Mouse (Mus musculus) hindbrain, embryonic 15.5 days (tissue): ENCODE results near the gene Mrs2. TPM values are rescaled to one million over a fixed set of nuclear protein-coding genes. Genes with fewer than 3 reads are reported as not detected.
A peak's percentile ranks its signal among the peaks of the same experiment; 100 is the strongest.

Experiments
- ATAC-seq: fragments of 200-750 bp; cut with Nextera tagmentation; 2 replicates; pipeline ENCODE4 v1.8.0; 2017; ENCODE audit warnings: low read depth, moderate number of reproducible peaks, moderate TSS enrichment; ENCODE audit not compliant: low FRiP score
- H3K27ac ChIP-seq: fragments of 300-500 bp; sonication (generic); replicated peaks from 2 replicates; pipeline ENCODE4 v1.5.1; 2015; ENCODE audit warnings: mild to moderate bottlenecking, inconsistent platforms
- H3K27me3 ChIP-seq: fragments of 300-500 bp; sonication (generic); 2 replicates; pipeline ENCODE4 v1.6.1; 2015; ENCODE audit warnings: control low read depth, inconsistent platforms
- H3K36me3 ChIP-seq: fragments of 300-500 bp; sonication (generic); 2 replicates; pipeline ENCODE4 v1.6.1; 2015; ENCODE audit warnings: control low read depth, inconsistent platforms
- H3K4me1 ChIP-seq: fragments of 300-500 bp; sonication (generic); replicated peaks from 2 replicates; pipeline ENCODE4 v1.6.1; 2015; ENCODE audit warnings: control low read depth, inconsistent platforms
- H3K4me2 ChIP-seq: fragments of 300-500 bp; sonication (generic); 2 replicates; pipeline ENCODE4 v1.6.1; 2015; ENCODE audit warnings: moderate library complexity, mild to moderate bottlenecking, inconsistent platforms
- H3K4me3 ChIP-seq: fragments of 300-500 bp; sonication (generic); 2 replicates; pipeline ENCODE4 v1.5.1; 2015; ENCODE audit warnings: mild to moderate bottlenecking, inconsistent platforms
- H3K9ac ChIP-seq: fragments of 300-500 bp; sonication (generic); 2 replicates; pipeline ENCODE4 v1.6.1; 2015; ENCODE audit warnings: inconsistent platforms
- H3K9me3 ChIP-seq: fragments of 300-500 bp; sonication (generic); 2 replicates; pipeline ENCODE4 v1.6.1; 2016; ENCODE audit warnings: control low read depth, inconsistent platforms
- WGBS: fragments of 180-500 bp; shearing (Covaris S2); methylation state at CpG from one replicate; pipeline ENCODE4 v1.1.7; 2015; 5-methylcytosine and 5-hydroxymethylcytosine counted together
- polyA plus RNA-seq: library from polyadenylated mRNA; unstranded; fragments of >200 nt; fragmentation: Nextera tagmentation; extraction: Ambion mirVana; gene quantifications from 2 replicates; pipeline ENCODE4 v1.2.1, GENCODE M21; 2015

Mrs2 gene
- polyA plus RNA-seq: 16.2 and 17.3 TPM in 2 replicates

DNA sequence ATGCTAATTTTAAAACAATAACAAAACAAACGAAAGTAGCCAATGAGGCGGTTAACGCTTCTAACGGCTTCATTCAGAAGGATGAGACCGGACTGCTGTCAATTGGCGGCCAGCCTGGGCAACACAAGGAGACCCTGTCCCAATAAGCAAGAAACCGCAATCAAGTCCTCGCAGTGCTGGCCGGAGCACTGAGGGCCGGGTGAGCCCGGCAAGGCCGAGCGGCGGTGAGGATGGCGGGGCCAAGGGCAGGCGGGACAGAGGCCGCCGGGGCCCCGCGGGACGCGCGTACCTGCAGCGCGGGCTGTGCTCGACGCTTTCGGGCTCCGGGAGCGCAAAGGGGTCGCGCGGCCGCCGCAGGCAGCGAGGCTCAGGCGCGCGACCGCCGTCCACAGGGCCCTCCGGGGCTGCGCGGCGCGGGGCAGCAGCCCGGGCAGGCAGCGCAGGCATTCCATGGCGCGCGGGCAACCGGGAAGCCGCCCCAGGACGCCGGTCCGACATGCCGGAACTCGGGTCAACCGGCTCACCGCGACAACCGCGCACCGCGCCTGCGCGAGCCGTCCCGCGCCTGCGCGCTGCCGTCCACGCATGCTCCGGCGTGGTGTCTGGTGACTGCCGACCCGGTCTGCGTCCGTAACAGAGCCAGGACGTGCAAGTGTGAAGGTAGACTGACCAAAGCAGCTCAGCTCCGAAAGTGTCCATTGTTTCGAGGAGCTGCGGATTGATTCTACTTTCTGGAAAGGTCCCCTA, at the start of gene Mrs2:
Gene Mrs2 (minus strand): TSS at position 587 of the 747 bp plus-strand sequence.
- Histone ChIP-seq H3K4me2 (peak within 1 kb of the TSS; percentile 84), H3K9ac (peak within 1 kb of the TSS; percentile 98), H3K9me3 (no peaks in the 10 kb centered on the region), H3K27me3 (no peaks in the 10 kb centered on the region), H3K4me1 (peaks cover 23% of the 10 kb centered on the region), H3K36me3 (peaks cover 8% of the 10 kb centered on the region; the same call in 1 of the 2 replicates), H3K27ac (peak within 1 kb of the TSS; percentile 87), H3K4me3 (peak within 1 kb of the TSS; percentile 79)
- peak; percentile 97 for ATAC-seq
- WGBS: under 1% methylated on average over 78 of the region's 84 CpGs

- H3K9ac ChIP-seq: no peak overlapping the region
- H3K36me3 ChIP-seq: no peaks in the 10 kb centered on the region
- no peak overlapping the region for H3K27ac ChIP-seq
- H3K4me3 ChIP-seq: no peak overlapping the region
- no peak overlapping the region for H3K4me2 ChIP-seq
- ATAC-seq: no peak
- H3K9me3 ChIP-seq: 0 out of 2 replicates have a peak, but pooled peaks cover 4% of the 10 kb centered on the region
- no peaks in the 10 kb centered on the region for H3K4me1 ChIP-seq
- no peaks in the 10 kb centered on the region for H3K27me3 ChIP-seq
- 88% methylated on average over 4 of the region's 4 CpGs for WGBS
These were observed 49.6 kb upstream of the Mrs2 start for GRCm38 (mm10) chr13:25069765-25070164.

DNA sequence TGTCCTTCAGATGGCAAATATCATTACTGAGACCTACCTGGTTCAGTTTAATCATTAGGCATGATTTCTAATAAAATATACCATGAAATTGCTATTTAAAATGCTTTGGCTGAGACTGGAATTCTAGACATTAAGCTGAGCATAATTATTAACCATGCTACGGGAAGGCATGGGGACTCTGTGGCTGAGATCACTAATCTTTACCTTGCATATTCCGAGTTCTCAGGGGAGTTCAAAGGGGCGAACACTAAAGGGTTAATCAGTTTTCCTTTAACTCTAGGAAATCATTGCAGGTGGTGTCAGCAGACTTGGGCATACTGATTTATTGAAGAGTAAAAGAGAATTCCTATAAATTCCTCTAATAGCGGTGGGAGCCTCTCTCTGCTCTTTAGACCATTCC, 47.0 kb upstream of the Mrs2 start:
- Histone ChIP-seq H3K27ac (no peak overlapping the region), H3K4me2 (no peak overlapping the region), H3K36me3 (no peaks in the 10 kb centered on the region), H3K4me1 (no peaks in the 10 kb centered on the region), H3K4me3 (no peak overlapping the region), H3K9me3 (0 out of 2 replicates have a peak, but pooled peaks cover 4% of the 10 kb centered on the region), H3K9ac (no peak overlapping the region), H3K27me3 (no peaks in the 10 kb centered on the region)
- ATAC-seq: no peak
- 88% methylated on average over 4 of the region's 4 CpGs for WGBS

DNA sequence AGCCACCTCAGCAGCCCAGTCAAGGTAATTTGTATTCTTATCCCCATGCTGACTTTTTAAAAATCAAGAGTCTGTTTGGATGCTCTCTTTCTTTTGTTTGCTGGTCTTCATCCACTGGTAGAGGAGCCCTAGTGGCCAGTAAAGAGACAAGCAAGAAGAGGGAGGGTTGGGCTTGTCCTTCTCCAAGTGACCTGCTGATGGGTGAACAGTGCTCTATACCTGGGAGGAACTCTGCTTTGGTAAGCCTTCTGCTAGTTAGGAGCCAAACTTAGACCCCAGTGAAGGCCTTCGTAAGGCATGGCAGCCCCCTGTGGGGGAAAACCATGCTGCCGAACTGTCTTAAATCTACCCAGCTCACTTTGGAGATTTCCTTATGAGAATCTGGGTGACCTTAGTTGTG, 46.5 kb upstream of the Mrs2 start:
- Histone ChIP-seq H3K27me3 (no peaks in the 10 kb centered on the region), H3K9me3 (0 out of 2 replicates have a peak, but pooled peaks cover 2% of the 10 kb centered on the region), H3K4me1 (no peaks in the 10 kb centered on the region), H3K36me3 (no peaks in the 10 kb centered on the region), H3K4me2 (no peak overlapping the region), H3K27ac (no peak overlapping the region), H3K9ac (no peak overlapping the region), H3K4me3 (no peak overlapping the region)
- 97% methylated on average over 2 of the region's 2 CpGs for WGBS
- ATAC-seq: no peak

- peak; percentile 71 for ATAC-seq
- WGBS: 3% methylated on average over 63 of the region's 63 CpGs
- no peak within 1 kb of the TSS for H3K27ac ChIP-seq
These were observed 35.9 kb upstream of the Mrs2 start, which contains the start of gene Dcdc2a for GRCm38 (mm10) chr13:25055873-25056667. Gene Dcdc2a, plus strand, starts transcription at chr13:25056004.

DNA sequence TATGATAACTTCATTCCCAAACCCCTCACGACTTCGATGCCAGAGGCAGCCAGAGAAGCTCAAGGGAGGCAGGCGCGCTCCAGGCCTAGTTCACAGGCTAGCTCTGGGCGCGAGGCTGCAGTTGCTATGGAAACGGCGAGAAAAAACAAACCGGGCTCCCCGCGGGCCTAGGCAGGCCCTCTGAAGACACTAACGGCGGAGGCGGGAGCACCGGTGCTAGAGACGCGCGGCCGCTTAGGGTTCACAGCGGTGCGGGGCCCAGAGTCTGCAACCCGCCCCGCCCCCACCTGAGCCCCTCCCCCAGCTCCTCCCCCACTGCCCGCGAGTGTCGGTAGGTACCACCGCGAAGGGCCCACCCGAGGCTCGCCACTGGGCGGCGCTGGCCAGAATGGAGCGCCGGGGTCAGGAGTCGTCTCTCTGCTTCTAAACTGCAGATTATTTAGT, 35.0 kb upstream of the Mrs2 start:
- Histone ChIP-seq H3K4me3 (peak overlapping the region; percentile 67), H3K9me3 (no peaks in the 10 kb centered on the region), H3K36me3 (no peaks in the 10 kb centered on the region), H3K27ac (no peak overlapping the region), H3K4me1 (peaks cover 19% of the 10 kb centered on the region), H3K4me2 (peak overlapping the region; percentile 100), H3K9ac (peak overlapping the region; percentile 24), H3K27me3 (peaks cover 17% of the 10 kb centered on the region)
- 0% methylated on average over 33 of the region's 35 CpGs for WGBS
- peak; percentile 93 for ATAC-seq

More at GRCm38 (mm10) chr13:25055873-25056667, 35.9 kb upstream of the Mrs2 start, which contains the start of gene Dcdc2a:
- Histone ChIP-seq H3K9ac (peak within 1 kb of the TSS; percentile 24), H3K4me3 (peak within 1 kb of the TSS; percentile 67), H3K4me2 (peak within 1 kb of the TSS; percentile 100), H3K4me1 (peaks cover 19% of the 10 kb centered on the region), H3K36me3 (no peaks in the 10 kb centered on the region), H3K27me3 (peaks cover 17% of the 10 kb centered on the region), H3K9me3 (no peaks in the 10 kb centered on the region)

DNA sequence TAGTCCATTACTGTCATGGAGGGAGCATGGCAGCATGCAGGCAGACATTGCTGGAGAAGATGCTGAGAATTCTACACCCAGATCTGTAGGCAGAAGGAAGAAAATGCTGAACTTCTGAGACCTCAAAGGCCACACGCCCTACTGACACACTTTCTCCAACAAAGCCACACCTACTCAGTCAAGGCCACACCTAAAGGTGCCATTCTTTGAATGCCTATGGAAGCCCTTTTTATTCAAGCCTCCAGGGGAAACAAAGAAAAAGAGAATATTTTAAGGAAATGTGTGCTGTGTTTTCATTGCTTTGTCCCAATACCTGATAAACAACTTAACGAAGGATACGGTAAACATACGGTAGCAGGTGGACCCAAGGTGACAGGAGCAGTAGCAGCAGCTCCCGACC, 32.5 kb upstream of the Mrs2 start:
- Histone ChIP-seq H3K4me1 (peaks cover 19% of the 10 kb centered on the region), H3K9ac (no peak overlapping the region), H3K36me3 (no peaks in the 10 kb centered on the region), H3K4me2 (no peak overlapping the region), H3K27ac (no peak overlapping the region), H3K9me3 (no peaks in the 10 kb centered on the region), H3K4me3 (no peak overlapping the region), H3K27me3 (peaks cover 14% of the 10 kb centered on the region)
- 97% methylated on average over 5 of the region's 5 CpGs for WGBS
- no peak for ATAC-seq

DNA sequence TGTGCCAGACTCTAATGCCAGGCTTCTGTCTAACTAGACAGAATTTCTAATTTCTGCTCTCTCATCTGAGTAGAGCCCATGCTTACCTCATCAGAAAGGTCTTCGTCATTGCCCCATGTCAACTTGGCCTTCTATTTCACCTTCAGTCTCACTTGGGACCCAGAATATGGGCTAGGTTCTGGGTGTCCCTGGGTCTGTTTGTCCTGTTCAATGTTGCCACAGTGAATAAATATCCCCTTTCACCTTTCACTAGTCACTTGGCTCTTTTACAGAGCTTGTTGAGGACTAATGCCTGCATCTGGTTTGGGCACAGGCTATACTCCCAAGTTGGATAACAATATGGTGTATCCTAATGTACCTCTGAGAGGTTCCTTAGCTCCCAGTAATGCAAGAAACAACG, 19.3 kb upstream of the Mrs2 start:
- Histone ChIP-seq H3K4me2 (no peak overlapping the region), H3K4me1 (no peaks in the 10 kb centered on the region), H3K27ac (no peak overlapping the region), H3K9ac (no peak overlapping the region), H3K4me3 (no peak overlapping the region), H3K9me3 (no peaks in the 10 kb centered on the region), H3K27me3 (no peaks in the 10 kb centered on the region), H3K36me3 (no peaks in the 10 kb centered on the region)
- 82% methylated on average over 2 of the region's 2 CpGs for WGBS
- ATAC-seq: no peak

DNA sequence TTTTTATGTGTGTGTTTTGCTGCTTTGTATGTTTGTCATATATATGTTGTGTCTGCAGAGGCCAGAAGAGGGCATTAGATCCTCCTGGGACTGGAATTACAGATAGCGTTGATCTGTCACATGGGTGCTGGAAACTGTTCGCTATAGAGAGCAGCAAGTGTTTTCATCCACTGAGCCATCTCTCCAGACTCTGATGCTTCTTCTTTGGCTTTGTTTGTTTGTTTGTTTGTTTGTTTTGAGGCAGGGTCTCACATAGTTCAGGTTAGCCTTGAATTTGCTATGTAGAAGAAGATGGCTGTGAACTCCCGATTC, 6.9 kb upstream of the Mrs2 start:
- Histone ChIP-seq H3K4me1 (no peaks in the 10 kb centered on the region), H3K36me3 (no peaks in the 10 kb centered on the region), H3K4me2 (no peak overlapping the region), H3K27ac (no peak overlapping the region), H3K9ac (no peak overlapping the region), H3K4me3 (no peak overlapping the region), H3K9me3 (no peaks in the 10 kb centered on the region), H3K27me3 (no peaks in the 10 kb centered on the region)
- 70% methylated on average over 3 of the region's 3 CpGs for WGBS
- no peak for ATAC-seq

DNA sequence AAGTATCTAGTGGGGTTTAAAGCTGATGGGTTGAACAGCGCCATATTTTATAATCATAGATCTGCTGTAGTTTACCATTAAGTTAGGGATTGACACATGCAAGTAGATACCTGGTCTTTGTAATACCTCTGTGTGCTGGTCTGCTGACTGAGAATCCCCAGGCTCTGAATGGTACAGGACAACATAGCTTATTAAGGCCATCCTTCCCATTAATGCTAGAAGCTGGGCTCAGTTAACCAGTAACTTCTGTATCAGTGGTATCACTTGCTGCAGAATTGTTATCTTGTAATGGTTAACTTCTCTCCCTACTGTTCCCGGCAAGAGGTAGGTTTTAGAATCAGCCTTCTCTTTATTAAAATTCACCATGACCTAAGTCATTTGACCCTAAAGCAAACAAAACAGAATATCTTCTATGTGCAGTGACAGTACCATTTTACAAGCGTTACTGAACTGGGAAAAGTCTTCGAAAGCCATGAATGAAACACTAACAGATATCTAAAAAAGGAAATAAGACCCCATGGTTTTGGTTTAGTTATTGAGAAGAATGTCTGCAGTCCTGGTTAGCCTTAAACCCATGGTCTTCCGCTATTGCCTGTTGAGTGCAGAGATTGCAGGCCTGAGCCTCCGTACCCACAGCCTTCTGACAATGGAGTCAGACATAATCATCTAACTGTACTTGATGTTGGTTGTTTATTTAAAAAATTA, 6.4 kb upstream of the Mrs2 start:
- H3K9ac ChIP-seq: no peak overlapping the region
- H3K27ac ChIP-seq: no peak overlapping the region
- no peaks in the 10 kb centered on the region for H3K36me3 ChIP-seq
- H3K4me1 ChIP-seq: no peaks in the 10 kb centered on the region
- 67% methylated on average over 6 of the region's 6 CpGs for WGBS
- H3K27me3 ChIP-seq: no peaks in the 10 kb centered on the region
- H3K9me3 ChIP-seq: no peaks in the 10 kb centered on the region
- no peak overlapping the region for H3K4me2 ChIP-seq
- no peak for ATAC-seq
- H3K4me3 ChIP-seq: no peak overlapping the region

DNA sequence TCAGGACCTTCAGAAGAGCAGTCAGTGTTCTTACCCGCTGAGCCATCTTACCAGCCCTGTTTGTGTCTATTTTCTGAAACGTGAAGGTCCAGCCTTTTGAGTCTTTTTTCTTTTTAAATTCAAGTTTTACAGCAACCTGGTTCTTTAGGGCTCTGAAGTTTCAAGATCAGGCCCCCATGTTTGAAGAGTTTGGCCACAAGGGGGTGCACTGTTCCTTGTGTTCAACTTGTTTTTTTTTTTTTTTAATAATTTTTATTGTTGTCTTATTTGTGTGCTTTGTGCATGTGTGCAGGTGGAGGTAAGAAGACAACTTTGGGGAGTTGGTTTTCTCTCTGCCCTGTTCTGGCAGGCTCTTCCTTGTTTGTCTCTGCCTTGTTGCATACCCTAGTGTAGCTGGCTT, 4.5 kb upstream of the Mrs2 start:
- no peak for ATAC-seq
- WGBS: 34% methylated on average over 2 of the region's 2 CpGs
- no peaks in the 10 kb centered on the region for H3K27me3 ChIP-seq

DNA sequence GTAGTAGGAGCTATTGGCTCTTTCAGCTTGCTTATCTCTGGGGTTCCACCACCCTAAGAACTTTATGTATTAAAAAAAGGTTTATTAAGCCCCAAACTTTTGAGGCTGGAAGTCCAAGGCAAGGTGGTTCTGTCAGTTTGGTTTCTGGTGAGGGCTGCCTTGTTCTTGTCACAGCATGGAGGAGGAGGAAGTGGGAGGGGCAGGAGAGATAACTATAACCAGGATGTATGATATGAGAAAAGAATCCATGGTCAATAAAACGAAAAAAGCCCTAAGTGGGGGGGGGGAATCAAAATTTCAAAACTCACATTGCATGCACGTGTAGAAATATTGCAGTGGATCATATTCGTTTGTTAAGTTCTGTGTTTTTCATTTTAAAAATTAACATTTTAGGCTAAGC, 3.0 kb upstream of the Mrs2 start:
- Histone ChIP-seq H3K9me3 (no peaks in the 10 kb centered on the region), H3K4me3 (no peak overlapping the region), H3K9ac (no peak overlapping the region), H3K27ac (no peak overlapping the region), H3K27me3 (no peaks in the 10 kb centered on the region), H3K4me2 (no peak overlapping the region), H3K4me1 (peaks cover 19% of the 10 kb centered on the region), H3K36me3 (no peaks in the 10 kb centered on the region)
- WGBS: 75% methylated on average over 3 of the region's 3 CpGs
- no peak for ATAC-seq

More for the DNA sequence above, 4.5 kb upstream of the Mrs2 start:
- no peaks in the 10 kb centered on the region for H3K9me3 ChIP-seq
- H3K4me1 ChIP-seq: peaks cover 5% of the 10 kb centered on the region; the same call in 1 of the 2 replicates
- no peak overlapping the region for H3K9ac ChIP-seq
- no peak overlapping the region for H3K4me2 ChIP-seq
- H3K4me3 ChIP-seq: no peak overlapping the region
- H3K27ac ChIP-seq: no peak overlapping the region
- no peaks in the 10 kb centered on the region for H3K36me3 ChIP-seq
